Mouse (Mus musculus) limb, embryonic 14.5 days (tissue): ENCODE data around the gene Mdh2. TPM values are rescaled to one million over a fixed set of nuclear protein-coding genes. Genes with fewer than 3 reads are reported as not detected.

Experiments used
- ATAC-seq: fragments of 200-750 bp; cut with Nextera tagmentation; 2 replicates; pipeline ENCODE4 v1.8.0; 2017; ENCODE audit warnings: low read depth, moderate number of reproducible peaks, moderate TSS enrichment; ENCODE audit not compliant: low FRiP score
- DNase-seq: peaks from one replicate; pipeline ENCODE4 v3.0.0-alpha.2; 2015; ENCODE audit warnings: low spot score
- H3K27ac ChIP-seq: fragments of 300-500 bp; sonication (generic); replicated peaks from 2 replicates; pipeline ENCODE4 v1.5.1; 2014; ENCODE audit warnings: low read depth, mild to moderate bottlenecking, low read length, moderate library complexity, mixed read lengths
- H3K27me3 ChIP-seq: fragments of 300-500 bp; sonication (generic); 2 replicates; pipeline ENCODE4 v1.6.1; 2014; ENCODE audit warnings: low read length, mixed read lengths; ENCODE audit not compliant: control insufficient read depth, insufficient read depth
- H3K36me3 ChIP-seq: fragments of 300-500 bp; sonication (generic); 2 replicates; pipeline ENCODE4 v1.6.1; 2014; ENCODE audit warnings: mild to moderate bottlenecking, low read length, moderate library complexity, mixed read lengths; ENCODE audit not compliant: control insufficient read depth, insufficient read depth
- H3K4me1 ChIP-seq: fragments of 300-500 bp; sonication (generic); 2 replicates; pipeline ENCODE4 v1.6.1; 2014; ENCODE audit warnings: antibody characterized with exemption, low read length, mixed read lengths; ENCODE audit not compliant: control insufficient read depth, insufficient read depth
- H3K4me2 ChIP-seq: fragments of 300-500 bp; sonication (generic); replicated peaks from 2 replicates; pipeline ENCODE4 v1.6.1; 2014; ENCODE audit warnings: low read depth, mild to moderate bottlenecking, low read length, moderate library complexity; ENCODE audit not compliant: severe bottlenecking
- H3K4me3 ChIP-seq: fragments of 300-500 bp; sonication (generic); replicated peaks from 2 replicates; pipeline ENCODE4 v1.5.1; 2014; ENCODE audit warnings: low read length
- H3K9ac ChIP-seq: fragments of 300-500 bp; sonication (generic); 2 replicates; pipeline ENCODE4 v1.6.1; 2014; ENCODE audit warnings: mild to moderate bottlenecking, low read depth, low read length, moderate library complexity; ENCODE audit not compliant: severe bottlenecking
- H3K9me3 ChIP-seq: fragments of 300-500 bp; sonication (generic); 2 replicates; pipeline ENCODE4 v1.6.1; 2016; ENCODE audit warnings: low read length; ENCODE audit not compliant: control insufficient read depth
- POLR2A ChIP-seq: fragments of 200-500 bp; IDR thresholded peaks from 2 replicates; pipeline ENCODE4 v1.8.0; 2012; ENCODE audit warnings: inconsistent platforms, mild to moderate bottlenecking, moderate library complexity, borderline replicate concordance; ENCODE audit not compliant: insufficient read depth, insufficient read length; ENCODE audit errors: extremely low read depth
- WGBS: fragments of 180-500 bp; shearing (Covaris S2); extraction: QIAGEN DNeasy Blood & Tissue Kit; methylation state at CpG from one replicate; pipeline ENCODE4 v1.1.7; 2014; 5-methylcytosine and 5-hydroxymethylcytosine counted together
- microRNA-seq: library from miRNA; unstranded; fragments of <30 nt; microRNA quantifications from one replicate; pipeline ENCODE4, GENCODE M21; 2016
- polyA plus RNA-seq, 2 experiments: library from polyadenylated mRNA; depleted of rRNA in 1 of 2; stranded (reverse) in 1 of 2; unstranded in 1 of 2; fragments of >200 nt; fragmentation: Nextera tagmentation in 1 of 2; extraction: Ambion mirVana in 1 of 2; gene quantifications; 2 replicates each; pipeline versions ENCODE4 v1.2.1 to v1.2.3; 2012 to 2014

Gene Mdh2
- polyA plus RNA-seq, 2 experiments = 339 to 429 TPM

DNA sequence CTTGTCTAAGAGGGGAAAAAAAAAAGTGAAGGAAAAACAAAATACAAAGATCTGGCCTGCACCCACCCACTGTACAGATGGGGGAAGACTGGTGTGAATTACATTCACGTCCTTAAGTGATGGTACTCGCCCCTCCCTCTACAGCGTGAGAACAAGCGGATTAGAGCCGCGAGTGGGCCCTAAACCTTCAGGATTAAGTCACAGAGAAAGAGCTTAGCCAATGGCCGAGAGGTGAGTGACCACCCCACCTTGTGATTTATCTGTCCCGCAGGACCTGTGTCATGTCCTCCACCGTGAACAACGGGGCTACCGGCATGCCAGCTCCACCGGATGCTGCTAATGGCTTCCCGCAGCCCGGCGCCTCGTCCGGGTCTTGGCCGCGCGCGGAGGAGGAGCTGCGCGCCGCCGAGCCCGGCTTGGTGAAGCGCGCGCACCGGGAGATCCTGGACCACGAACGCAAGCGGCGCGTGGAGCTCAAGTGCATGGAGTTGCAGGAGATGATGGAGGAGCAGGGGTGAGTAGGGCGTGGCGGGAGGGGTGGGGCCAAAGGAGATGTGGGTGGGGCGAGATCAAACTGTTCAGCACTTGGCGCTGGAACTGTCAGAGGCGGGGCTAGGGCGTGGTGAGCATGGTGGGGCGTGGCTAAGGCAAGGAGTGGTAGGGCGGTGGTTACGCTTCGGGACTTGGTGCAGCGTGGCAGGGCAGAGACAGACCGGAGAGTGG is 56.6 kb downstream of the Mdh2 start:
- H3K9me3 ChIP-seq = no peaks in the 10 kb centered on the region
- H3K4me2 ChIP-seq = peak overlapping the region; percentile 76
- peak; percentile 77 for DNase-seq
- peak overlapping the region; percentile 39 for H3K4me3 ChIP-seq
- peak; percentile 88 for ATAC-seq
- 2% methylated on average over 43 of the region's 47 CpGs for WGBS
- no peak overlapping the region for H3K27ac ChIP-seq
- H3K36me3 ChIP-seq = no peaks in the 10 kb centered on the region
- 0 out of 2 replicates have a peak, but pooled peaks cover 2% of the 10 kb centered on the region for H3K4me1 ChIP-seq
- peak overlapping the region; percentile 42 for H3K9ac ChIP-seq
- H3K27me3 ChIP-seq = 0 out of 2 replicates have a peak, but pooled peaks cover 7% of the 10 kb centered on the region
- no peak for TF ChIP-seq POLR2A

- Histone ChIP-seq H3K36me3 (no peaks in the 10 kb centered on the region), H3K4me1 (0 out of 2 replicates have a peak, but pooled peaks cover 2% of the 10 kb centered on the region), H3K9ac (no peak overlapping the region), H3K4me2 (peak overlapping the region; percentile 76), H3K27me3 (0 out of 2 replicates have a peak, but pooled peaks cover 7% of the 10 kb centered on the region), H3K27ac (no peak overlapping the region), H3K9me3 (no peaks in the 10 kb centered on the region), H3K4me3 (peak overlapping the region; percentile 39)
- ATAC-seq (0 out of 2 replicates have a peak, but pooled peaks have one; percentile 31), DNase-seq (no peak)
- TF ChIP-seq POLR2A = no peak
- WGBS = 3% methylated on average over 12 of the region's 12 CpGs
These were observed 57.2 kb downstream of the Mdh2 start for GRCm38 (mm10) chr5:135835492-135835858.

- Histone ChIP-seq H3K4me1 (0 out of 2 replicates have a peak, but pooled peaks cover 2% of the 10 kb centered on the region), H3K36me3 (no peaks in the 10 kb centered on the region), H3K4me3 (0 out of 2 replicates have a peak overlapping the region, but pooled peaks have one; percentile 39), H3K9me3 (no peaks in the 10 kb centered on the region), H3K27ac (no peak overlapping the region), H3K4me2 (0 out of 2 replicates have a peak overlapping the region, but pooled peaks have one; percentile 76), H3K9ac (no peak overlapping the region), H3K27me3 (0 out of 2 replicates have a peak, but pooled peaks cover 7% of the 10 kb centered on the region)
- DNase-seq (no peak), ATAC-seq (no peak)
- TF ChIP-seq POLR2A = no peak
- WGBS = 14% methylated on average over 12 of the region's 12 CpGs
These were observed 57.7 kb downstream of the Mdh2 start for GRCm38 (mm10) chr5:135835981-135836380.

Small RNA genes within 50 kb of the gene (microRNA-seq; reads per million reads assigned to microRNA genes)
- gene Gm23268 (not detected), gene Mir7034 (not detected)

Other genes starting within 250 kb of the Mdh2 start
- 45.9 and 56.9 TPM in 2 replicates for gene Hip1, start 233.4 kb upstream of the Mdh2 start, polyA plus RNA-seq (2012; rRNA removed)
- 47.0 and 49.1 TPM in 2 replicates for gene Hip1, start 233.4 kb upstream of the Mdh2 start, polyA plus RNA-seq (2014; fragmentation: Nextera tagmentation; extraction: Ambion mirVana)
- not detected in 2 replicates for gene Ccl26, start 214.9 kb upstream of the Mdh2 start, polyA plus RNA-seq (2012; rRNA removed)
- gene Ccl26, start 214.9 kb upstream of the Mdh2 start, polyA plus RNA-seq (2014; fragmentation: Nextera tagmentation; extraction: Ambion mirVana) = not detected in 2 replicates
- gene Ccl24, start 205.4 kb upstream of the Mdh2 start, polyA plus RNA-seq (2012; rRNA removed) = 1.7 and 2.1 TPM in 2 replicates
- gene Ccl24, start 205.4 kb upstream of the Mdh2 start, polyA plus RNA-seq (2014; fragmentation: Nextera tagmentation; extraction: Ambion mirVana) = 1.8 and 2.3 TPM in 2 replicates
- 30.6 and 39.5 TPM in 2 replicates for gene Rhbdd2, start 145.9 kb upstream of the Mdh2 start, polyA plus RNA-seq (2012; rRNA removed)
- gene Rhbdd2, start 145.9 kb upstream of the Mdh2 start, polyA plus RNA-seq (2014; fragmentation: Nextera tagmentation; extraction: Ambion mirVana) = 38.9 and 41.6 TPM in 2 replicates
- 99.2 and 132 TPM in 2 replicates for gene Por, start 108.4 kb upstream of the Mdh2 start, polyA plus RNA-seq (2012; rRNA removed)
- 64.7 and 71.6 TPM in 2 replicates for gene Por, start 108.4 kb upstream of the Mdh2 start, polyA plus RNA-seq (2014; fragmentation: Nextera tagmentation; extraction: Ambion mirVana)
- gene Tmem120a, start 34.0 kb upstream of the Mdh2 start, polyA plus RNA-seq (2012; rRNA removed) = 21.3 and 23.7 TPM in 2 replicates
- gene Tmem120a, start 34.0 kb upstream of the Mdh2 start, polyA plus RNA-seq (2014; fragmentation: Nextera tagmentation; extraction: Ambion mirVana) = 44.3 and 48.1 TPM in 2 replicates
- gene Styxl1, start 95 bp upstream of the Mdh2 start, polyA plus RNA-seq (2012; rRNA removed) = 0.08 and 0.10 TPM in 2 replicates
- gene Styxl1, start 95 bp upstream of the Mdh2 start, polyA plus RNA-seq (2014; fragmentation: Nextera tagmentation; extraction: Ambion mirVana) = 0.15 TPM in 1 of 2 replicates, not detected in the other
- gene Srrm3, start 28.4 kb downstream of the Mdh2 start, polyA plus RNA-seq (2012; rRNA removed) = 0.53 and 0.55 TPM in 2 replicates
- 0.07 and 0.12 TPM in 2 replicates for gene Srrm3, start 28.4 kb downstream of the Mdh2 start, polyA plus RNA-seq (2014; fragmentation: Nextera tagmentation; extraction: Ambion mirVana)
- gene Hspb1, start 109.4 kb downstream of the Mdh2 start, polyA plus RNA-seq (2012; rRNA removed) = 326 and 338 TPM in 2 replicates
- 433 and 574 TPM in 2 replicates for gene Hspb1, start 109.4 kb downstream of the Mdh2 start, polyA plus RNA-seq (2014; fragmentation: Nextera tagmentation; extraction: Ambion mirVana)
- 83.6 and 91.3 TPM in 2 replicates for gene Ywhag, start 156.1 kb downstream of the Mdh2 start, polyA plus RNA-seq (2012; rRNA removed)
- 72.9 and 76.9 TPM in 2 replicates for gene Ywhag, start 156.1 kb downstream of the Mdh2 start, polyA plus RNA-seq (2014; fragmentation: Nextera tagmentation; extraction: Ambion mirVana)
- gene Ssc4d, start 196.1 kb downstream of the Mdh2 start, polyA plus RNA-seq (2012; rRNA removed) = 6.6 and 7.2 TPM in 2 replicates
- gene Ssc4d, start 196.1 kb downstream of the Mdh2 start, polyA plus RNA-seq (2014; fragmentation: Nextera tagmentation; extraction: Ambion mirVana) = 2.6 and 3.2 TPM in 2 replicates
- 0.32 and 0.38 TPM in 2 replicates for gene Zp3, start 201.6 kb downstream of the Mdh2 start, polyA plus RNA-seq (2012; rRNA removed)
- gene Zp3, start 201.6 kb downstream of the Mdh2 start, polyA plus RNA-seq (2014; fragmentation: Nextera tagmentation; extraction: Ambion mirVana) = 0.37 and 0.40 TPM in 2 replicates
- gene Dtx2, start 216.3 kb downstream of the Mdh2 start, polyA plus RNA-seq (2012; rRNA removed) = 28.5 and 38.2 TPM in 2 replicates
- 29.5 TPM in 2 replicates for gene Dtx2, start 216.3 kb downstream of the Mdh2 start, polyA plus RNA-seq (2014; fragmentation: Nextera tagmentation; extraction: Ambion mirVana)